Mouse (Mus musculus) embryonic fibroblast, embryonic 13.5 days (primary cell): ENCODE results near the gene 9330161L09Rik. TPM values are rescaled to one million over a fixed set of nuclear protein-coding genes. Genes with fewer than 3 reads are reported as not detected.

Experiments
- H3K27ac ChIP-seq: 2 replicates; pipeline ENCODE4 v1.5.1; 2012; ENCODE audit warnings: low read length, control low read depth, inconsistent platforms; ENCODE audit not compliant: insufficient read depth
- H3K4me1 ChIP-seq: 2 replicates; pipeline ENCODE4 v1.6.1; 2011; ENCODE audit warnings: low read length; ENCODE audit not compliant: control insufficient read depth, insufficient read depth
- H3K4me3 ChIP-seq: 2 replicates; pipeline ENCODE4 v1.5.1; 2011; ENCODE audit warnings: mild to moderate bottlenecking, control low read depth, low read length; ENCODE audit not compliant: insufficient read depth
- CTCF ChIP-seq: IDR thresholded peaks from 2 replicates; pipeline ENCODE4 v1.5.1; 2011; ENCODE audit warnings: mild to moderate bottlenecking, control low read depth, low read length, moderate library complexity, borderline replicate concordance; ENCODE audit not compliant: insufficient read depth
- POLR2A ChIP-seq: IDR thresholded peaks from 2 replicates; pipeline ENCODE4 v1.6.1; 2011; ENCODE audit warnings: low read depth, mild to moderate bottlenecking, control low read depth, low read length, moderate library complexity
- polyA plus RNA-seq: library from polyadenylated mRNA; stranded (reverse); fragments of >200 nt; gene quantifications from 2 replicates; pipeline ENCODE4 v1.2.4, GENCODE M21; 2011; ENCODE audit warnings: low read depth; ENCODE audit not compliant: missing spikeins, insufficient read length

The 9330161L09Rik gene
- polyA plus RNA-seq, 1 experiment, result 0.53 TPM

DNA sequence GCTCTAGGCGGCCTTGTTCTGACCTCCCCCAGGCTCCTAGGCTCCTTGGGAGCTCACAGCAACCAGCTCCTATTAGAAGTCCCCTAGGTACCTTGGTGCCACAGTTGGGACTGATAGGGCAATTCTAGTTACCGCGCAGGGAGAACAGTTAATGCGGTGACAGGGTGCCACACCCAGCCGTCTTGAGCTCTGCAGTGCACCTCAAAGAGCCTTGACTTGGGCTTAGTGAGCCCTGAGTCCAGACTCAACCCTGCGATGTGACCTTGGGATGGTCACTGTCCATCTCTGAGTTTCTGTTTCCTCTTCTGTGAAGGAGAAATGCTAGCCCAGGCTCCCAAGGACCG lies 39.3 kb downstream of the 9330161L09Rik start:
- H3K4me3 ChIP-seq, result no peak overlapping the region
- no peak for TF ChIP-seq CTCF
- no peak for TF ChIP-seq POLR2A
- H3K27ac ChIP-seq, result no peak overlapping the region
- H3K4me1 ChIP-seq, result no peaks in the 10 kb centered on the region

- H3K4me1 ChIP-seq, result no peaks in the 10 kb centered on the region
- TF ChIP-seq CTCF (no peak), POLR2A (no peak)
- H3K27ac ChIP-seq, result no peak overlapping the region
- H3K4me3 ChIP-seq, result no peak overlapping the region
These were observed 39.8 kb downstream of the 9330161L09Rik start for GRCm38 (mm10) chr12:103367620-103368325.

DNA sequence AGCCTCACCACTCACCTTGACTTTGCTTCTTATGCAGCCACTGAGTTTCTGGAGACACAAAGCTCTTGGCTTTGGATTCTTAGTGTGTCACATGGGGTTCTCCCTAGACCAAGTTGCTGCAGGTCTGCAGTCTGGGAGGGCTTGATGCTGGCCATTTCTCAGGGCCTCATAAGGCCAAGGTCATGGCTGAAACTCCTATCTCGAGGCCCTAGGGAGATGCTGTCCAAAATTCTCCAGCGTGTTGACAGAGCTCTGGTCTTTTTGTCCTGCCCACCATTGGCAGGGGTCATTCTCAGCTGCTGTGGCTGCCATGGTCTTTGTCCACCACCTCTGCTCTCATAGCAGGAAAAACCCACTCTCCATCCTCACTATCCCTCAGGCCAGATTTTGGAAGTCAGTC lies 40.4 kb downstream of the 9330161L09Rik start:
- Histone ChIP-seq H3K4me3 (no peak overlapping the region), H3K4me1 (no peaks in the 10 kb centered on the region), H3K27ac (no peak overlapping the region)
- TF ChIP-seq CTCF (no peak), POLR2A (no peak)

DNA sequence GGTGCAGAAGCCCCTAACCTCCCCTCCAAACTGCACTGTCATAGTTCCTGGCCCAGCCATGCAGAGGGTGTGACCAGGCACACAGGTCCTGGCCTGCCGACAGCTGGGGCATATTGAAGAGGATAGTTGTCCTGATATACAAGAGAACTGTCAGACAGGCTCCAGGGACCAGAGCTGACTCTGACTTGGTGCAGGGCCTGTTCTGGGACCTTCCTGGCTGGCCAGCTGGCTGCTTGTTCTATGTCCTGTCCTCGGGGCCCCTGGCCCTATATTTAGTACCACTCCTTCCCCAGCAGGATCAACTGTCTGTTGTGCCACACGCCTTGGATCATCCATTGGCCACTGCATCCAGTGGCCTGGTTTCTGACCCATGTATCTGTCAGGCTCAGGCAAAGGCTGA lies 45.3 kb downstream of the 9330161L09Rik start:
- Histone ChIP-seq H3K4me1 (no peaks in the 10 kb centered on the region), H3K27ac (no peak overlapping the region), H3K4me3 (no peak overlapping the region)
- TF ChIP-seq CTCF (no peak), POLR2A (no peak)

DNA sequence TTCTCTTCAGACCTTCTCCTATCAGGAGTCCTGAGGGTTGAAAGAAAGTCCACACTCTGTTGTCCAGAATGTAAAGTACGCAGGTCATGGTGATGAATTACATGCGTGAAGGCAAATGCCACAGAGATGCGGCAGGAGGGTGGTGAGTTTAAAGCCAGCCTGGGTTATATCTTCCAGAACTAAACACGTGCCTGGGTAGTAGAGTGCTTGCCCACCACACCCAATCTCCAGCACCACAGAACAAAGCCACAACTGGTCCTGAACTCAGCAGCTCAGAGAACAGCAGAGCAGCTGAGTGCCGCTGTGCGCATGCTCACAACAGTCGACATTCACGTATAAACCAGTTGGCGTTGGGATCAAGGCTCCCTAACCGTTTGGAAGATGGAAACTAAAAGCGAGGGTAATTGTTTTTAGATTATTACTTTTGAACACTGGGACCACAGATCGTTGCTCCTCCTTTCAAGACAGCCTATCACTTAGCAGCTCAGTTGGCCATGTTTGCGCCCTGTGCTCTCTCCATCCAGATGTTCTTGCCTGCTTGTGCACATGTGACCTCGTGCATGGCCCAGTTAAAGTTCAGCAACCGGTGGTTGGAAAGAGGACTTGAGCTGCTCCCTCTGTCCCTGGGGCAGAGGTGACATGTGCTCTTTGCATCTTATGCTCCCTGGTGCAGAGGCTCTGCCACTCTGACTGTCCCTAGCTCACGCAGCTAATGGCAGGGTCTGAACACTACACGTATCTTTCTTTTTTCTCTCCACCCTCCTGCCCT lies 45.9 kb downstream of the 9330161L09Rik start:
- Histone ChIP-seq H3K4me1 (no peaks in the 10 kb centered on the region), H3K4me3 (no peak overlapping the region)
- TF ChIP-seq CTCF (no peak), POLR2A (no peak)

DNA sequence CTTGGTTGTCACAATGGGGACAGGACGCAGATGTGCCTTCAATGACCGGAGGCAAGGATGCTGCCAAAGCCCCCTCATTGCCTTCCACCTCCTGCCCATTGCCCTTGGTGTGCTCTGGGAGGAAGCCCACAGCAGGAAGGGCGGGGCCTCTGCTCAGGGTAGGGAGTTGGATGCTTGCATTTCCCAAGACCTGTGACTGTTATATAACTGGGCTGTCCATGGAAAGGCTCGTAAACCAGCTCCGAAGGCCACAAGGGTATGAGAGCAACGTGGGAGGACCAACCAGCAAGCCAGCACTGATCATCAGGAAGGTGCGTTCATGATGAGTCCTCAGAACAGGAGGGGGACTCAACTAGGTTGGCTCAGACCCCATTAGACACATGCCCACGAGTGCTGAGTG lies 46.8 kb downstream of the 9330161L09Rik start:
- TF ChIP-seq POLR2A (no peak), CTCF (no peak)
- H3K4me3 ChIP-seq, result no peak overlapping the region
- H3K27ac ChIP-seq, result no peak overlapping the region
- H3K4me1 ChIP-seq, result no peaks in the 10 kb centered on the region

More for the DNA sequence above, 45.9 kb downstream of the 9330161L09Rik start:
- no peak overlapping the region for H3K27ac ChIP-seq

GRCm38 (mm10) chr12:103358951-103359801 lies 48.4 kb downstream of the 9330161L09Rik start:
- no peak overlapping the region for H3K27ac ChIP-seq
- TF ChIP-seq POLR2A, result no peak
- TF ChIP-seq CTCF, result no peak
- H3K4me1 ChIP-seq, result no peaks in the 10 kb centered on the region

GRCm38 (mm10) chr12:103358216-103358615 lies 49.4 kb downstream of the 9330161L09Rik start:
- Histone ChIP-seq H3K4me1 (no peaks in the 10 kb centered on the region), H3K4me3 (no peak overlapping the region), H3K27ac (no peak overlapping the region)
- TF ChIP-seq CTCF, result no peak

More at GRCm38 (mm10) chr12:103358951-103359801, 48.4 kb downstream of the 9330161L09Rik start:
- no peak overlapping the region for H3K4me3 ChIP-seq

Other genes starting within 250 kb of the 9330161L09Rik start
- not detected in 2 replicates for gene Prima1, start 165.7 kb downstream of the 9330161L09Rik start, polyA plus RNA-seq
- gene Fam181a, start 96.8 kb downstream of the 9330161L09Rik start, polyA plus RNA-seq, result not detected in 2 replicates
- not detected in 2 replicates for gene Asb2, start 51.8 kb downstream of the 9330161L09Rik start, polyA plus RNA-seq
- gene Otub2, start 19.1 kb downstream of the 9330161L09Rik start, polyA plus RNA-seq, result 12.0 and 13.3 TPM in 2 replicates
- 63.6 and 67.9 TPM in 2 replicates for gene Ddx24, start 18.0 kb upstream of the 9330161L09Rik start, polyA plus RNA-seq
- gene Ifi27, start 26.4 kb upstream of the 9330161L09Rik start, polyA plus RNA-seq, result 186 and 203 TPM in 2 replicates
- gene Ifi27l2a, start 35.9 kb upstream of the 9330161L09Rik start, polyA plus RNA-seq, result 3.4 and 5.5 TPM in 2 replicates
- gene Ifi27l2b, start 49.4 kb upstream of the 9330161L09Rik start, polyA plus RNA-seq, result 0.97 and 2.7 TPM in 2 replicates
- 0.92 and 4.2 TPM in 2 replicates for gene Ppp4r4, start 124.5 kb upstream of the 9330161L09Rik start, polyA plus RNA-seq
- not detected in 2 replicates for gene Serpina10, start 223.6 kb upstream of the 9330161L09Rik start, polyA plus RNA-seq
- gene Serpina6, start 249.4 kb upstream of the 9330161L09Rik start, polyA plus RNA-seq, result 0.54 TPM in 1 of 2 replicates, not detected in the other